Mouse (Mus musculus): ENCODE measurements at regions not wholly inside any gene's neighbourhood (a gene's known extent, or its start where the extent isn't known, plus 50 kb on each side); places are given as distances from the start of the nearest gene placed in this dataset.
A peak's percentile ranks its signal among the peaks of the same experiment; 100 is the strongest.

- no peak for TF ChIP-seq CTCF (IDR thresholded peaks at IDR 0.05 in 2 of 3, conservative IDR thresholded peaks at IDR 0.05 in 1 of 3; ENCODE audit: control insufficient read depth in 1 of 3, insufficient read depth in 1 of 3, low read depth in 2 of 3, low read length in 3 of 3, poor library complexity in 1 of 3, severe bottlenecking in 1 of 3)
- TF ChIP-seq TBP (IDR thresholded peaks at IDR 0.05; ENCODE audit: low read depth, low read length): no peak
- no peak for TF ChIP-seq MAX (IDR thresholded peaks at IDR 0.05; ENCODE audit: low read length)
- no peak for TF ChIP-seq POLR2A (IDR thresholded peaks at IDR 0.05; ENCODE audit: control insufficient read depth in 1 of 2, insufficient read depth in 1 of 2, low read depth in 1 of 2, low read length in 2 of 2, poor library complexity in 1 of 2)
- TF ChIP-seq CHD2 (IDR thresholded peaks at IDR 0.05; ENCODE audit: low read length): no peak
- peak; percentile 56; the same call in 1 of the 2 replicates for TF ChIP-seq MAFK (IDR thresholded peaks at IDR 0.05; ENCODE audit: borderline replicate concordance, low read depth, low read length)
- no peak for TF ChIP-seq USF1 (IDR thresholded peaks at IDR 0.05; ENCODE audit: low read depth, low read length)
- TF ChIP-seq NELFE (IDR thresholded peaks at IDR 0.05; ENCODE audit: low read depth, low read length): no peak
- no peak for TF ChIP-seq GATA1 (IDR thresholded peaks at IDR 0.05; ENCODE audit: low read depth, low read length)
- TF ChIP-seq GABPA (IDR thresholded peaks at IDR 0.05; ENCODE audit: low read depth, low read length): no peak
- TF ChIP-seq ETS1 (IDR thresholded peaks at IDR 0.05; ENCODE audit: low read depth, low read length): no peak
Observed at GRCm38 (mm10) chr12:51073503-51073902, 274.4 kb upstream of the G2e3 start.

Data from MEL (cell line).